Mouse (Mus musculus): Measurements from ENCODE around the gene Il5ra. TPM values are rescaled to one million over a fixed set of nuclear protein-coding genes. Genes with fewer than 3 reads are reported as not detected.

Gene Il5ra
- polyA plus RNA-seq, 1 experiment from 2014 or later, result not detected

GRCm38 (mm10) chr6:106663780-106664651, 84.8 kb downstream of the Il5ra start:
- TF ChIP-seq CTCF (IDR thresholded peaks at IDR 0.05) (peak; percentile 59), EP300 (IDR thresholded peaks at IDR 0.05) (no peak)
- ATAC-seq (no peak), DNase-seq (ENCODE audit: low spot score) (peak; percentile 30)
- H3K4me2 ChIP-seq (replicated peaks; ENCODE audit: low read depth, low read length), result no peak overlapping the region
- no peak overlapping the region for H3K4me3 ChIP-seq (ENCODE audit: low read depth, low read length)
- no peaks in the 10 kb centered on the region for H3K4me1 ChIP-seq (ENCODE audit: insufficient read depth, low read depth, low read length)
- H3K9me3 ChIP-seq (ENCODE audit: low read length), result no peaks in the 10 kb centered on the region
- no peaks in the 10 kb centered on the region for H3K27me3 ChIP-seq (replicated peaks; ENCODE audit: insufficient read depth, low read length)
- WGBS, result 37% methylated on average over 6 of the region's 6 CpGs
- H3K36me3 ChIP-seq (ENCODE audit: insufficient read depth, low read length), result no peaks in the 10 kb centered on the region
- no peak overlapping the region for H3K27ac ChIP-seq (ENCODE audit: low read length)
- H3K9ac ChIP-seq (replicated peaks; ENCODE audit: low read depth), result no peak overlapping the region

Other genes starting within 250 kb of the Il5ra start
- 35.8 and 36.1 TPM in 2 replicates for gene Trnt1, start 20.1 kb upstream of the Il5ra start, polyA plus RNA-seq (2015; fragmentation: Nextera tagmentation; extraction: Ambion mirVana)
- 35.6 and 36.0 TPM in 2 replicates for gene Crbn, start 51.0 kb upstream of the Il5ra start, polyA plus RNA-seq (2015; fragmentation: Nextera tagmentation; extraction: Ambion mirVana)